Mouse (Mus musculus): ENCODE data around the gene Slpi.

DNA sequence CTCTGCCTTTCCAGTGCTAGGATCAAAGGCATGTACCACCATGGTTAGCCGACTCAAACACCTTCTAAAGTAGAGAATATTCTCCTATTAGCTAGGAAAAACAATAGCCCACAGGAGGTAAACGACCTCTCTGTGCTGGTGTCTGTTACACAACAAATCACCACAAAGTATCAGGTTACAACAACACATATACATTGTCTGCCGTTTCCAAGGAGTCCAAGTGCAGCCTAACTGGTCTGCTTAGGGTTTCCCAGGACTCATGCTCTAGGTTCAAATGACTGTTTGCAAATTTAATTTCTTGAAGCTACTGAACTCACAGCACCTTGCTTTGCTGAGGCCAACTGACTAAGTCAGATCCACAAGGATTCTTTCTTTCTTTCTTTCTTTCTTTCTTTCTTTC is 30.6 kb upstream of the Slpi start:
- TF ChIP-seq CTCF (IDR thresholded peaks at IDR 0.05; ENCODE audit: control insufficient read depth, insufficient read depth, insufficient read length), result no peak
- no peak for TF ChIP-seq MAX (IDR thresholded peaks at IDR 0.05)
- TF ChIP-seq USF1 (IDR thresholded peaks at IDR 0.05; ENCODE audit: low read depth), result no peak
- TF ChIP-seq CEBPB (IDR thresholded peaks at IDR 0.05; ENCODE audit: low read depth), result peak; percentile 58
